Mouse (Mus musculus): ENCODE data around the gene Bap1. TPM values are rescaled to one million over a fixed set of nuclear protein-coding genes. Genes with fewer than 3 reads are reported as not detected.

The Bap1 gene
- total RNA-seq, 1 experiment: 77.8 TPM

GRCm38 (mm10) chr14:31211854-31212253, 39.4 kb upstream of the Bap1 start:
- in situ Hi-C loops (cut with MboI; ENCODE audit: low sequenced_read_pairs in 2 of 2, unreplicated experiment in 2 of 2): no loop called here
- Histone ChIP-seq H3K9me3 (ENCODE audit: control insufficient read depth, insufficient read depth, low read depth, low read length) (no peaks in the 10 kb centered on the region), H3K9ac (ENCODE audit: insufficient read depth, low read depth, low read length, poor library complexity, severe bottlenecking) (no peak overlapping the region), H3K27ac (ENCODE audit: insufficient read depth, low read depth, low read length, poor library complexity, severe bottlenecking) (no peak overlapping the region), H3K4me1 (ENCODE audit: control insufficient read depth in 2 of 2, insufficient read depth in 2 of 2, low read length in 2 of 2, poor library complexity in 1 of 2) (peaks cover 0 to 5% of the 10 kb centered on the region in 2 experiments; a peak in 2 of 4 replicates), H3K36me3 (ENCODE audit: control insufficient read depth, insufficient read depth, low read length, poor library complexity, severe bottlenecking) (no peaks in the 10 kb centered on the region), H3K4me3 (ENCODE audit: insufficient read depth in 1 of 2, low read depth in 1 of 2, low read length in 2 of 2, poor library complexity in 1 of 2, severe bottlenecking in 1 of 2) (no peak overlapping the region)
- TF ChIP-seq HCFC1 (IDR thresholded peaks at IDR 0.05; ENCODE audit: borderline replicate concordance, insufficient read depth, low read length) (no peak), CHD2 (IDR thresholded peaks at IDR 0.05; ENCODE audit: low read depth, low read length) (no peak), ZC3H11A (IDR thresholded peaks at IDR 0.05; ENCODE audit: borderline replicate concordance, low read depth, low read length) (no peak), ZNF384 (IDR thresholded peaks at IDR 0.05; ENCODE audit: low read depth, low read length) (no peak), MAFK (IDR thresholded peaks at IDR 0.05; ENCODE audit: insufficient read depth, low read depth, low read length) (no peak)
- DNase-seq (ENCODE audit: low read depth, low spot score): no peak

DNA sequence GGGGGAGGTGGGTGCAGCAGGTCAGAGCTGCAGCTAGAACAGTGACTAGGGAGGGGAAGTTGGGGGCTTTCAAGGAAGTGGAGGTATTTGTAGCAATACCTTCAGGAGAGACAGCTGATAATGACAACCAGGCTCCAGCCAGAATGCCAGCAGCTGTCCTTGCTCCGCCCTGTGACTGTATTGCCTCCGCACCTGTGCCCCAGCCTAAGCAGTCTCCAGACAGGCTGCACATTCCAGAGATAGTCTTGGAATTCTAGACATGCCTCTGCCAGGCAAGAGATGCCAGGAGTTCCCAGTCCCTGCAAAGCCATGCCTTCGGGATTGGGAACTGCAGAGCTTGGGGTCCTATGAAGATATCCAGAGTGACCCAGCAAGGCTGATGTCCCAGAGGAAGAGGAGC, 38.8 kb upstream of the Bap1 start:
- H3K4me1 ChIP-seq (ENCODE audit: control insufficient read depth in 2 of 2, insufficient read depth in 2 of 2, low read length in 2 of 2, poor library complexity in 1 of 2): peaks cover 0 to 3% of the 10 kb centered on the region in 2 experiments; a peak in 1 of 4 replicates

GRCm38 (mm10) chr14:31213868-31214267, 37.4 kb upstream of the Bap1 start:
- Histone ChIP-seq H3K9me3 (ENCODE audit: control insufficient read depth, insufficient read depth, low read depth, low read length) (no peaks in the 10 kb centered on the region), H3K4me3 (ENCODE audit: insufficient read depth in 1 of 2, low read depth in 1 of 2, low read length in 2 of 2, poor library complexity in 1 of 2, severe bottlenecking in 1 of 2) (no peak overlapping the region), H3K9ac (ENCODE audit: insufficient read depth, low read depth, low read length, poor library complexity, severe bottlenecking) (no peak overlapping the region), H3K27ac (ENCODE audit: insufficient read depth, low read depth, low read length, poor library complexity, severe bottlenecking) (no peak overlapping the region), H3K36me3 (ENCODE audit: control insufficient read depth, insufficient read depth, low read length, poor library complexity, severe bottlenecking) (no peaks in the 10 kb centered on the region), H3K4me1 (ENCODE audit: control insufficient read depth in 2 of 2, insufficient read depth in 2 of 2, low read length in 2 of 2, poor library complexity in 1 of 2) (peaks cover 0 to 3% of the 10 kb centered on the region in 2 experiments; a peak in 1 of 4 replicates)
- DNase-seq (ENCODE audit: low read depth, low spot score): no peak
- in situ Hi-C loops (cut with MboI; ENCODE audit: low sequenced_read_pairs in 2 of 2, unreplicated experiment in 2 of 2): no loop called here
- no peak for TF ChIP-seq ZC3H11A (IDR thresholded peaks at IDR 0.05; ENCODE audit: borderline replicate concordance, low read depth, low read length)
- no peak for TF ChIP-seq CHD2 (IDR thresholded peaks at IDR 0.05; ENCODE audit: low read depth, low read length)
- no peak for TF ChIP-seq MAFK (IDR thresholded peaks at IDR 0.05; ENCODE audit: insufficient read depth, low read depth, low read length)
- no peak for TF ChIP-seq ZNF384 (IDR thresholded peaks at IDR 0.05; ENCODE audit: low read depth, low read length)
- TF ChIP-seq HCFC1 (IDR thresholded peaks at IDR 0.05; ENCODE audit: borderline replicate concordance, insufficient read depth, low read length): no peak

More for the DNA sequence above, 38.8 kb upstream of the Bap1 start:
- H3K9ac ChIP-seq (ENCODE audit: insufficient read depth, low read depth, low read length, poor library complexity, severe bottlenecking): no peak overlapping the region
- no peaks in the 10 kb centered on the region for H3K9me3 ChIP-seq (ENCODE audit: control insufficient read depth, insufficient read depth, low read depth, low read length)
- no peaks in the 10 kb centered on the region for H3K36me3 ChIP-seq (ENCODE audit: control insufficient read depth, insufficient read depth, low read length, poor library complexity, severe bottlenecking)
- H3K27ac ChIP-seq (ENCODE audit: insufficient read depth, low read depth, low read length, poor library complexity, severe bottlenecking): no peak overlapping the region
- DNase-seq (ENCODE audit: low read depth, low spot score): no peak
- in situ Hi-C loops (cut with MboI; ENCODE audit: low sequenced_read_pairs in 2 of 2, unreplicated experiment in 2 of 2): no loop called here
- no peak overlapping the region for H3K4me3 ChIP-seq (ENCODE audit: insufficient read depth in 1 of 2, low read depth in 1 of 2, low read length in 2 of 2, poor library complexity in 1 of 2, severe bottlenecking in 1 of 2)
- no peak for TF ChIP-seq ZNF384 (IDR thresholded peaks at IDR 0.05; ENCODE audit: low read depth, low read length)
- TF ChIP-seq CHD2 (IDR thresholded peaks at IDR 0.05; ENCODE audit: low read depth, low read length): no peak
- no peak for TF ChIP-seq HCFC1 (IDR thresholded peaks at IDR 0.05; ENCODE audit: borderline replicate concordance, insufficient read depth, low read length)
- no peak for TF ChIP-seq MAFK (IDR thresholded peaks at IDR 0.05; ENCODE audit: insufficient read depth, low read depth, low read length)

GRCm38 (mm10) chr14:31214684-31215083, 36.6 kb upstream of the Bap1 start:
- in situ Hi-C loops (cut with MboI; ENCODE audit: low sequenced_read_pairs in 2 of 2, unreplicated experiment in 2 of 2): no loop called here
- no peak overlapping the region for H3K9ac ChIP-seq (ENCODE audit: insufficient read depth, low read depth, low read length, poor library complexity, severe bottlenecking)
- TF ChIP-seq ZC3H11A (IDR thresholded peaks at IDR 0.05; ENCODE audit: borderline replicate concordance, low read depth, low read length) (no peak), MAFK (IDR thresholded peaks at IDR 0.05; ENCODE audit: insufficient read depth, low read depth, low read length) (no peak), CHD2 (IDR thresholded peaks at IDR 0.05; ENCODE audit: low read depth, low read length) (no peak), ZNF384 (IDR thresholded peaks at IDR 0.05; ENCODE audit: low read depth, low read length) (no peak), HCFC1 (IDR thresholded peaks at IDR 0.05; ENCODE audit: borderline replicate concordance, insufficient read depth, low read length) (no peak)
- H3K36me3 ChIP-seq (ENCODE audit: control insufficient read depth, insufficient read depth, low read length, poor library complexity, severe bottlenecking): no peaks in the 10 kb centered on the region
- DNase-seq (ENCODE audit: low read depth, low spot score): no peak
- no peak overlapping the region for H3K4me3 ChIP-seq (ENCODE audit: insufficient read depth in 1 of 2, low read depth in 1 of 2, low read length in 2 of 2, poor library complexity in 1 of 2, severe bottlenecking in 1 of 2)
- H3K9me3 ChIP-seq (ENCODE audit: control insufficient read depth, insufficient read depth, low read depth, low read length): no peaks in the 10 kb centered on the region
- H3K27ac ChIP-seq (ENCODE audit: insufficient read depth, low read depth, low read length, poor library complexity, severe bottlenecking): no peak overlapping the region
- H3K4me1 ChIP-seq (ENCODE audit: control insufficient read depth in 2 of 2, insufficient read depth in 2 of 2, low read length in 2 of 2, poor library complexity in 1 of 2): peaks cover 0 to 3% of the 10 kb centered on the region in 2 experiments; a peak in 1 of 4 replicates
